Mouse (Mus musculus) forebrain, embryonic 14.5 days (tissue): ENCODE data around the gene Prkg2. TPM values are rescaled to one million over a fixed set of nuclear protein-coding genes. Genes with fewer than 3 reads are reported as not detected.

ENCODE experiments used
- ATAC-seq: fragments of 200-750 bp; cut with Nextera tagmentation; 2 replicates; pipeline ENCODE4 v1.8.0; 2017; ENCODE audit warnings: mild to moderate bottlenecking, moderate library complexity
- DNase-seq: peaks from one replicate; pipeline ENCODE4 v3.0.0-alpha.2; 2015; ENCODE audit warnings: low spot score
- H3K27ac ChIP-seq: fragments of 300-500 bp; sonication (generic); 2 replicates; pipeline ENCODE4 v1.5.1; 2014; ENCODE audit warnings: low read depth, mild to moderate bottlenecking, control low read depth, low read length, moderate library complexity
- H3K27me3 ChIP-seq: fragments of 300-500 bp; sonication (generic); replicated peaks from 2 replicates; pipeline ENCODE4 v1.6.1; 2014; ENCODE audit warnings: low read length, control low read depth, mixed read lengths; ENCODE audit not compliant: control insufficient read depth, insufficient read depth
- H3K36me3 ChIP-seq: fragments of 300-500 bp; sonication (generic); 2 replicates; pipeline ENCODE4 v1.6.1; 2014; ENCODE audit warnings: low read length, control low read depth; ENCODE audit not compliant: control insufficient read depth, insufficient read depth
- H3K4me1 ChIP-seq: fragments of 300-500 bp; sonication (generic); 2 replicates; pipeline ENCODE4 v1.6.1; 2014; ENCODE audit warnings: antibody characterized with exemption, low read length, control low read depth; ENCODE audit not compliant: control insufficient read depth, insufficient read depth
- H3K4me2 ChIP-seq: fragments of 300-500 bp; sonication (generic); 2 replicates; pipeline ENCODE4 v1.6.1; 2014; ENCODE audit warnings: mild to moderate bottlenecking, control low read depth, low read length
- H3K4me3 ChIP-seq: fragments of 300-500 bp; sonication (generic); 2 replicates; pipeline ENCODE4 v1.5.1; 2014; ENCODE audit warnings: low read depth, low read length, control low read depth
- H3K9ac ChIP-seq: fragments of 300-500 bp; sonication (generic); 2 replicates; pipeline ENCODE4 v1.6.1; 2014; ENCODE audit warnings: mild to moderate bottlenecking, low read length, control low read depth, moderate library complexity
- H3K9me3 ChIP-seq: fragments of 300-500 bp; sonication (generic); replicated peaks from 2 replicates; pipeline ENCODE4 v1.6.1; 2016; ENCODE audit warnings: low read length, control low read depth, mixed read lengths; ENCODE audit not compliant: control insufficient read depth
- WGBS: fragments of 180-500 bp; shearing (Covaris S2); extraction: QIAGEN DNeasy Blood & Tissue Kit; methylation state at CpG from one replicate; pipeline ENCODE4 v1.1.7; 2014; 5-methylcytosine and 5-hydroxymethylcytosine counted together
- polyA plus RNA-seq: library from polyadenylated mRNA; unstranded; fragments of >200 nt; fragmentation: Nextera tagmentation; extraction: Ambion mirVana; gene quantifications from 2 replicates; pipeline ENCODE4 v1.2.1, GENCODE M21; 2014

Prkg2 gene
- polyA plus RNA-seq, 1 experiment from 2014 or later: 0.97 TPM

DNA sequence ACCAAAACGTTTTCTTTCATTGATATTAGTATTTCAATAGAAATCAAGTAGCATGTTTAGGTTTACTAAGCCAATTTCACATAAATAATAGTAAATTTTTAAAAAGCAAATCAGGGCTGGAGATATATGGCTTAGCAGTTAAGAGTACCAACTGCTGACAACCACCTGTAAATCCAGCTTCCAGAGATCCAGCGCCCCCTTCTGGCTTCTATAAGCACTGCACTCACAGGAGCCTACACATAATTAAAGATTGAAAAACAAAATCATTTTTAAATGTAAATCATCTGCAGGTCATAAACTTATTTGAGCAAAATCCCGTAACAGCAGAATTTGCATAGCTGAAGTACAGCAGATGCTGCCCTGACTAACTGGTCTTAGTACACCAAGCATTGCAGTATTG lies 10.8 kb downstream of the Prkg2 start:
- WGBS: 83% methylated on average over 3 of the region's 3 CpGs
- H3K27me3 ChIP-seq: no peaks in the 10 kb centered on the region
- H3K27ac ChIP-seq: no peak overlapping the region

DNA sequence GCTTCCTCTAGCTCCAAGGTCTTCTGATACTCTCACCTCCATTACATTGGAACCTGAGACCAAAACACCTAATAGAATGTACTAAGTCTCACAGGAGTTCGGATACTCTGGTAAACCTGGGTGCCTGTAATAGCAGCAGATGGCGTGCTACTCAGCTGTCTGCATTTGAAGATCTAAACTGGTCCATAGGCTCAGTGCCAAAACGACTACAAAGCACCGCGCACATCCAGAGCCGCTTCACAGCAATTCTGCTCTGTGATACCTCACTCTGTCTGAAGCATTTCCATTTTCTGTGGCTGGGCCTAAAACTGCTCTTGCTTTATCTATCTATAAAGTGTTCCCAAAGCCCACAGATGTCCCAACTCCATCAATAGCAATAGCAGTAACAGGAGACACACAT lies 17.4 kb downstream of the Prkg2 start:
- no peaks in the 10 kb centered on the region for H3K9me3 ChIP-seq
- H3K36me3 ChIP-seq: no peaks in the 10 kb centered on the region
- H3K4me3 ChIP-seq: no peak overlapping the region
- WGBS: 68% methylated on average over 6 of the region's 6 CpGs
- H3K27me3 ChIP-seq: no peaks in the 10 kb centered on the region
- no peak overlapping the region for H3K4me2 ChIP-seq
- H3K9ac ChIP-seq: no peak overlapping the region
- H3K4me1 ChIP-seq: no peaks in the 10 kb centered on the region; the same call in 1 of the 2 replicates
- DNase-seq: peak; percentile 71
- ATAC-seq: peak; percentile 44; the same call in 1 of the 2 replicates
- no peak overlapping the region for H3K27ac ChIP-seq

More for the DNA sequence above, 10.8 kb downstream of the Prkg2 start:
- H3K9ac ChIP-seq: no peak overlapping the region
- no peak overlapping the region for H3K4me3 ChIP-seq
- H3K4me2 ChIP-seq: no peak overlapping the region
- 0 out of 2 replicates have a peak, but pooled peaks cover 4% of the 10 kb centered on the region for H3K9me3 ChIP-seq
- no peaks in the 10 kb centered on the region for H3K36me3 ChIP-seq
- no peak for DNase-seq
- H3K4me1 ChIP-seq: no peaks in the 10 kb centered on the region
- no peak for ATAC-seq

DNA sequence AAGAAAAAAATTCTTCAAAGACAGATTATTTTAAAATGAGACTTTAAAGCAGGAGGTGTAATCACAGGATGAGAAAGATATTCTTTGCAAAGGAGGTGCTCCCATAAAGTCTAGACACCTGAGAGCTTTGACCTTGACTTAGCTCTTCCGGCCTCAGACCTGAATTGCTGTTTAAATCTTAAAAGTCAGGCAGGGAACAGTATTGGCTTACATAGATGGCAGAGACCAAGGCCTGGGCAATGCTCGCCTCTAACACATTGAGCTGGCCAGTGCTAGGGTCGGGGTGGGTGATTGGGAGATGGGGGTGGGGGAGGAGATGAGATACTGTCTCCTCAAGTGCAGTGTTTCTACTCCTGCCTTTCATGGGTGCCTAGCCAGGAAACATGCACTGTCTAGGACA lies 22.0 kb downstream of the Prkg2 start:
- no peak overlapping the region for H3K4me2 ChIP-seq
- ATAC-seq (no peak), DNase-seq (no peak)
- H3K36me3 ChIP-seq: no peaks in the 10 kb centered on the region
- no peak overlapping the region for H3K9ac ChIP-seq
- WGBS: 91% methylated on average over 3 of the region's 3 CpGs
- H3K4me1 ChIP-seq: no peaks in the 10 kb centered on the region; the same call in 1 of the 2 replicates
- H3K27me3 ChIP-seq: no peaks in the 10 kb centered on the region
- H3K9me3 ChIP-seq: no peaks in the 10 kb centered on the region
- no peak overlapping the region for H3K4me3 ChIP-seq
- no peak overlapping the region for H3K27ac ChIP-seq

DNA sequence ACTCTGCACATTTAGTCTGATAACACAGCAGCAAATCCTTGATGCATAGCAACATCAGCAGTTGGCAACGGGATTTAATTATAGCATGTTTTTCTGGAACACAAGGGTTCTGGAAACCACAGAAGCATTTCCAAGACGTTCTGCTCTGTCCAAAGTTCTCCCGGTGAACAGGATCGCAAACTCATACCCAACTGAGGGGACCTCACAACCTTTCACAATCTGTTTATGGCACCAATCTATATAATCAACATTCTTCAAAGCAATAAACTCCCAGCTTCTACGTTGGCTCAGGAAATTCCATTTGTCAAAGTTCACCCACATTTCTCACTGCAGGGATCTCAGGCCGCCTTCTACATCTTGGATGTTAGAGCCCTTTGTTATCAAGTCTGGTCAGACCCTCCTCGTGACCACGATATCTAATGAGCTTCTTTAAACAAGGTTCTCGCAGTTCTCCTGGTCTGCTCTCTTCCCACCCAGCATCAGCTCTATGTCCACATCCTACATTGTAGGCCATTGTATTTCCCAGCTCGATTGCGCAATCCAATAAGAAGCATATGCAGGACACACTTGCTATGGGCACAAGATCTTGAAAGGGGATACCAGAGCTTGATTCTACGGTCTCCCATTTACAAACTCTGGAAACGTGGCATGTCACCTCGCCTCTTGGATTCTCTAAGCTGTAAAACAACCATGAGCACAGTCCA lies 26.6 kb downstream of the Prkg2 start:
- no peaks in the 10 kb centered on the region for H3K36me3 ChIP-seq
- H3K4me2 ChIP-seq: no peak overlapping the region
- DNase-seq (no peak), ATAC-seq (no peak)
- no peaks in the 10 kb centered on the region for H3K4me1 ChIP-seq
- no peaks in the 10 kb centered on the region for H3K9me3 ChIP-seq
- no peak overlapping the region for H3K27ac ChIP-seq
- no peak overlapping the region for H3K4me3 ChIP-seq
- no peak overlapping the region for H3K9ac ChIP-seq
- H3K27me3 ChIP-seq: no peaks in the 10 kb centered on the region
- WGBS: 94% methylated on average over 14 of the region's 14 CpGs

- H3K27ac ChIP-seq: no peak overlapping the region
- H3K27me3 ChIP-seq: no peaks in the 10 kb centered on the region
- peaks cover 5% of the 10 kb centered on the region; the same call in 1 of the 2 replicates for H3K4me1 ChIP-seq
- no peaks in the 10 kb centered on the region for H3K9me3 ChIP-seq
- no peak overlapping the region for H3K4me3 ChIP-seq
- ATAC-seq (no peak), DNase-seq (peak; percentile 44)
- no peak overlapping the region for H3K4me2 ChIP-seq
- H3K9ac ChIP-seq: no peak overlapping the region
- no peaks in the 10 kb centered on the region for H3K36me3 ChIP-seq
- WGBS: 41% methylated on average over 4 of the region's 4 CpGs
Measured at GRCm38 (mm10) chr5:98998104-98998503, 39.0 kb downstream of the Prkg2 start.

DNA sequence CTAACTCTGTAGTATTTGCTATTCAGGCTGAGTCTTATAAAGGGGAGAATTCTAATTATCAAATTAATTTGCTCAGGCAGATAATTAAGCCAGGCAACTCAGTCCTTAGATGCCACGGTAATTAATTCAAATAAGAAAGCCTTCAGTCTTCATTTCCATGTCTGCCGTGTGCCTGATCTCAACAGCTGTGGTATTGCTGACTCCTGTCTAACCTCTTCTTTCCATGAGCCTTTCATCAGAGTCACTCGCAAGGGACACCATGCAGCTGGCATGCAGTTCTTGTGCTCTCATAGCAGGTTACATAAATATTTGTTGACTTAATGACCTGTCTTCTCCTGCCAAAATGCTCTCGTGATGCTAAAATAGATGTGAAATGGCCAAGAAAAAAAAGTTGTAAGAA lies 41.4 kb downstream of the Prkg2 start:
- H3K4me3 ChIP-seq: no peak overlapping the region
- no peak overlapping the region for H3K4me2 ChIP-seq
- H3K27ac ChIP-seq: no peak overlapping the region
- H3K4me1 ChIP-seq: peaks cover 5% of the 10 kb centered on the region; the same call in 1 of the 2 replicates
- H3K9ac ChIP-seq: no peak overlapping the region
- 15% methylated on average over 4 of the region's 4 CpGs for whole genome bisulfite sequencing
- no peaks in the 10 kb centered on the region for H3K36me3 ChIP-seq
- ATAC-seq: peak; percentile 89
- no peaks in the 10 kb centered on the region for H3K27me3 ChIP-seq
- H3K9me3 ChIP-seq: no peaks in the 10 kb centered on the region
- DNase-seq: peak; percentile 76

DNA sequence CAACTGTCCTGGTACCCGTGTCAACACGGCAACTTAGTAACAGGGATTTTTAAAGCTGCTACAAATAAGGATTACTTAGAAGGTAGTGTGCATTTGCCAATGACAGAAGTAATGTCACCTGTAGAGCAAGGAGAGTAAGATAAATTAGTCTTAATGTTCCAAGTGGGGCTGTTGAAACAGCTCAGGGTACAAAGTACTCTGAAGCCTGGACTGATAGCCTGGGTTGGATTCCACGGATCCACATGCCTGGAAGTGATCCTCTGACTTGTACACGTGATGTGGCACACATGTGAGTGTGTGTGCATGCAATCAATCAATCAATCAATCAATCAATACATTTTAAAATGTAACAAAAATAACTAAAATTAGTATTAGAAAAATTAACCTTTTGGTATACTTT lies 45.6 kb downstream of the Prkg2 start:
- Histone ChIP-seq H3K9me3 (no peaks in the 10 kb centered on the region), H3K27me3 (no peaks in the 10 kb centered on the region), H3K4me1 (peaks cover 16% of the 10 kb centered on the region), H3K27ac (no peak overlapping the region), H3K4me2 (no peak overlapping the region), H3K9ac (no peak overlapping the region), H3K4me3 (no peak overlapping the region), H3K36me3 (no peaks in the 10 kb centered on the region)
- WGBS: 90% methylated on average over 4 of the region's 4 CpGs
- no peak for DNase-seq
- ATAC-seq: no peak

GRCm38 (mm10) chr5:98987634-98988033 lies 49.5 kb downstream of the Prkg2 start:
- ATAC-seq (peak; percentile 83), DNase-seq (peak; percentile 62)
- Histone ChIP-seq H3K9ac (no peak overlapping the region), H3K4me3 (no peak overlapping the region), H3K9me3 (no peaks in the 10 kb centered on the region), H3K27ac (peak overlapping the region; percentile 61), H3K27me3 (no peaks in the 10 kb centered on the region), H3K4me1 (peaks cover 26% of the 10 kb centered on the region), H3K4me2 (no peak overlapping the region), H3K36me3 (no peaks in the 10 kb centered on the region)
- 0% methylated on average over 1 of the region's 1 CpGs for WGBS

GRCm38 (mm10) chr5:98987116-98987515 lies 50.0 kb downstream of the Prkg2 start:
- Histone ChIP-seq H3K4me2 (no peak overlapping the region), H3K36me3 (no peaks in the 10 kb centered on the region), H3K27me3 (no peaks in the 10 kb centered on the region), H3K9ac (no peak overlapping the region), H3K9me3 (no peaks in the 10 kb centered on the region), H3K4me3 (no peak overlapping the region), H3K4me1 (peaks cover 26% of the 10 kb centered on the region), H3K27ac (peak overlapping the region; percentile 75)
- ATAC-seq (peak; percentile 44; the same call in 1 of the 2 replicates), DNase-seq (peak; percentile 56)
- 25% methylated on average over 3 of the region's 3 CpGs for WGBS
